Mouse (Mus musculus) liver, adult 2 months (tissue): ENCODE data around the gene Dhrs9. TPM values are rescaled to one million over a fixed set of nuclear protein-coding genes. Genes with fewer than 3 reads are reported as not detected.

Experiments used
- DNase-seq: peaks from one replicate; pipeline ENCODE4 v3.0.0-alpha.2; 2011; ENCODE audit warnings: low read depth, low spot score; ENCODE audit errors: extremely low read depth
- H3K27ac ChIP-seq: fragments of 200-500 bp; replicated peaks from 2 replicates; pipeline ENCODE4 v1.5.1; 2012; ENCODE audit warnings: low read depth, mild to moderate bottlenecking, control low read depth, inconsistent platforms, low read length; ENCODE audit not compliant: insufficient read depth
- H3K27me3 ChIP-seq: fragments of 200-500 bp; 2 replicates; pipeline ENCODE4 v1.6.1; 2012; ENCODE audit warnings: mild to moderate bottlenecking, moderate library complexity, low read length, inconsistent platforms; ENCODE audit not compliant: control insufficient read depth, insufficient read depth
- H3K36me3 ChIP-seq: fragments of 200-500 bp; 2 replicates; pipeline ENCODE4 v1.6.1; 2012; ENCODE audit warnings: low read length, inconsistent platforms; ENCODE audit not compliant: control insufficient read depth, insufficient read depth
- H3K4me1 ChIP-seq: fragments of 200-500 bp; 2 replicates; pipeline ENCODE4 v1.6.1; 2011; ENCODE audit warnings: low read length; ENCODE audit not compliant: control insufficient read depth, insufficient read depth
- H3K4me3 ChIP-seq: fragments of 200-500 bp; 2 replicates; pipeline ENCODE4 v1.5.1; 2011; ENCODE audit warnings: low read depth, mild to moderate bottlenecking, control low read depth, low read length, moderate library complexity; ENCODE audit not compliant: insufficient read depth
- H3K79me2 ChIP-seq: fragments of 200-500 bp; 2 replicates; pipeline ENCODE4 v1.6.1; 2012; ENCODE audit warnings: inconsistent platforms, mild to moderate bottlenecking, low read length, moderate library complexity; ENCODE audit not compliant: control insufficient read depth, insufficient read depth
- H3K9ac ChIP-seq: fragments of 200-500 bp; 2 replicates; pipeline ENCODE4 v1.6.1; 2012; ENCODE audit warnings: low read depth, mild to moderate bottlenecking, control low read depth, inconsistent platforms, low read length
- CTCF ChIP-seq: fragments of 200-500 bp; IDR thresholded peaks from 2 replicates; pipeline ENCODE4 v1.5.1; 2011; ENCODE audit warnings: low read depth, low read length, control low read depth
- POLR2A ChIP-seq: fragments of 200-500 bp; IDR thresholded peaks from 2 replicates; pipeline ENCODE4 v1.6.1; 2011; ENCODE audit warnings: low read length, control low read depth; ENCODE audit not compliant: insufficient read depth; ENCODE audit errors: extremely low read depth
- WGBS: fragments of 180-500 bp; shearing (Covaris S2); methylation state at CpG from one replicate; pipeline ENCODE4 v1.1.7; 2018; 5-methylcytosine and 5-hydroxymethylcytosine counted together
- polyA plus RNA-seq: library from polyadenylated mRNA; depleted of rRNA; stranded (reverse); fragments of >200 nt; gene quantifications from 2 replicates; pipeline ENCODE4 v1.2.3, GENCODE M21; 2012
- total RNA-seq: library from RNA; depleted of rRNA; stranded (reverse); fragments of >200 nt; gene quantifications from 2 replicates; pipeline ENCODE4 v1.2.3, GENCODE M21; 2014

Gene Dhrs9
- total and polyA plus RNA-seq, 2 experiments, result 0.65 to 1.5 TPM

DNA sequence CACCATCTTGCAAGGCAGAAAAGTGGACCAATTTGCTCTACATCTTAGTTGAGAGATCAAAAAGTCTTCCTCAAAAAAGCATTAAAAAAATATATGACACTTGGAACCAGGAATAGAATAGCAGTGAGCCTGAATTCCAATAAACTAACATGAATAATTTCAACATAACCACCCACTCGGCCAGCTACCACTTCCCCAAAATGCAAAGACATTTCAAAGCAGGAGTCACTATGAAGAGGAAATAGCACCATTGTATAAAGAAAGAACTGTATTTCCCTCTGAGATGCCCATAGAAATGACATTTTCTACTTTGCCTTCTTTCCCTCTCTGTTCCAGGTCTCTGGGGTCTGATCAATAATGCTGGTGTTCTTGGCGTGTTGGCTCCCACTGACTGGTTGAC lies 13.7 kb downstream of the Dhrs9 start:
- Histone ChIP-seq H3K4me1 (peaks cover 10% of the 10 kb centered on the region; the same call in 1 of the 2 replicates), H3K27me3 (no peaks in the 10 kb centered on the region), H3K4me3 (no peak overlapping the region), H3K27ac (no peak overlapping the region), H3K79me2 (no peaks in the 10 kb centered on the region), H3K9ac (no peak overlapping the region), H3K36me3 (no peaks in the 10 kb centered on the region)
- WGBS, result 90% methylated on average over 2 of the region's 2 CpGs
- DNase-seq, result no peak
- no peak for TF ChIP-seq CTCF
- TF ChIP-seq POLR2A, result no peak

DNA sequence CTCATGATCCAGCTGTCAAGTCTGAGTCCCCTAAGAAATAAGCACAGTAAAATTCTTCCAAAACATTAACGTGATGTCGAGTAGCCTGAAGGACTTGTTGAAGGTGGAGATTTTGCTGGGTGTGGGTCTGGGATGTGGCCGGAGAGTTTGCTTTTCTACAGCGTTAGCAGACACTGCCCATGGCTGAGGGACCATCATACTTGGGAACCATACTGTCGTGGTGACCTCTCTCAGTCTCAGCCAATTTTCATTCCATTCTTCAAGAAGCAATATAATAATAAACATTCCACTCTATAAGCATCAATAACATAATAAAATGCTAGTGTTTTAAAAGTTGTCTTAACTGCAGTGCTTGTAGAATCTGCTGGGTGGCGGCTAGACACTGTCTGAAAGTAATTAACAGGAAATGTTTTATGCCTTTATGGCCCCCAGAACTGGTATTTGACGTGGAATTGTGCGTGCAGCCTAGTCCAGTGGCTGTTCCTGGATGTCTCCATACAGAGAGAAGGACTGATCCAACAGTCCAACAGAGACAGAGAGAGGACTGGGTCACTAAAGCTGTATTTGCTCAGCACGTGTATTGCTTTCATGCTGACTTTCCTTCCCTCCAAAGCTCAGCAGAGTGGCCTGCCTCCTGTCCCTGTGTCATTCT lies 15.5 kb downstream of the Dhrs9 start:
- no peak for TF ChIP-seq POLR2A
- TF ChIP-seq CTCF, result no peak
- Histone ChIP-seq H3K27ac (no peak overlapping the region), H3K4me3 (no peak overlapping the region), H3K36me3 (no peaks in the 10 kb centered on the region), H3K79me2 (no peaks in the 10 kb centered on the region), H3K4me1 (peaks cover 8% of the 10 kb centered on the region; the same call in 1 of the 2 replicates), H3K9ac (no peak overlapping the region), H3K27me3 (no peaks in the 10 kb centered on the region)
- DNase-seq, result no peak
- WGBS, result 87% methylated on average over 9 of the region's 9 CpGs

DNA sequence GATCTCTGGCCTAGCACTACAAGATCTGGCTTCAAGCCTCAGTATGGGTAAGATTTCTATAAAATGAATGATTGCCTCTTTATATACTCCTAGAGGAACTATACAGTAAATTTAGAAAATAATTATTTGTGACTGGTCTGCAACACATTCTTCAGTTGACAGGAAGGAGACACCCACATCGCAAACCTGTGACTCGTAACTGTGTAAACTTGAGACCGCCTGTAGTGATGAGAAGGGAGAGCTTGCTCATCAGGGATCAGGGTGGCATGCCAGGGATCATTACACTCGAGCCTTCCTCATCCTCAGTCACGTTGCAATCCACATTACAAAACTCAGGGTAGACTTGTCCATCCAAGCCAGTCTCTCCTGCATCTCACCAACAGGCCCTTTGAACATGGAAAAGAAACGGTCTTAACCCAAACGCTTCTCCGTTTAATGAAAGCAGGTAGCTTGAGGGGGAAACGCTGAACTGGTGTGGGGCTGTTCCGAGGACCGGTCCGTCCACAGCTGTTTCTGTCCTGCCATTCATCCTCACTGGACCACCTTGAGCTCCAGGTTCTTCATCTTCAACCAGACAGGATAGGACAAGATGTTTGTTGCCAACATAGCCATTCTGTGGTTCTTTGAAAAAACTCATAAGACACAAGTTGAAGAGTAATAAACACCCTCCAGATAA lies 16.7 kb downstream of the Dhrs9 start:
- DNase-seq, result no peak
- Histone ChIP-seq H3K4me3 (no peak overlapping the region), H3K36me3 (no peaks in the 10 kb centered on the region), H3K79me2 (no peaks in the 10 kb centered on the region), H3K4me1 (peaks cover 8% of the 10 kb centered on the region; the same call in 1 of the 2 replicates), H3K9ac (no peak overlapping the region), H3K27ac (no peak overlapping the region), H3K27me3 (no peaks in the 10 kb centered on the region)
- 89% methylated on average over 12 of the region's 12 CpGs for whole genome bisulfite sequencing
- no peak for TF ChIP-seq CTCF
- no peak for TF ChIP-seq POLR2A

DNA sequence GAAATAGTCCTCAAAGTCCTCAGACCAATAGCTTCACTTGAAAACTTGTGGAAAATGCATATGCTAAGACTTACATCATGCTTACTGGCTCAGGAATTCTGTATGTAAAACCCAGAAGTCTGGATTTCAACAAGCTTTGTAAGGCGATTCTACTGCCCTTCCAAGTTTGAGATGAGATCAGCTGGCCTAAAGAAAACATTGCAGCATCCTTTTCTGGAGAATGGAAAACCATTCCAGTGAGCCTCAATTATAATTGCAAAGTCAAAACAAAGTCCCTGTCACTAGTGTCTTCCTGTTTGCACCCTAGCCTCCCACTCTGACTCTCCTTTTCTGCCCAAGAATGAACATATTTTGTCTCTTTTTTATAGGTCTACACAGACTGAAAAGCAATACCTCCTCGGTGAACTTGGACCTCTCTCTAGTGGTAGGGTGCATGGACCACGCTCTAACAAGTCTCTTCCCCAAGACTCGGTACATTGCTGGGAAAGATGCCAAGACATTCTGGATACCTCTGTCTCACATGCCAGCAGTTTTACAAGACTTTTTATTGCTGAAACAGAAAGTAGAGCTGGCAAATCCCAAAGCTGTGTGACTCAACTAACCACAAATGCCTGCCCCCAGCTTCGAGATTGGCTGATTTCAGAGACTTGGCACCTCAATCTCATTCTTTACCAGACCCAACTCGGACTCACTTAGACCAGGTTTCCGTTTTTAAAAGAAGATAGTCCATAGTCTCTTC lies 20.8 kb downstream of the Dhrs9 start:
- peak; percentile 61 for DNase-seq
- no peaks in the 10 kb centered on the region for H3K36me3 ChIP-seq
- no peak overlapping the region for H3K9ac ChIP-seq
- H3K27me3 ChIP-seq, result no peaks in the 10 kb centered on the region
- no peak overlapping the region for H3K27ac ChIP-seq
- no peaks in the 10 kb centered on the region; the same call in 1 of the 2 replicates for H3K79me2 ChIP-seq
- no peak overlapping the region for H3K4me3 ChIP-seq
- no peak for TF ChIP-seq POLR2A
- no peak for TF ChIP-seq CTCF
- WGBS, result 58% methylated on average over 7 of the region's 7 CpGs
- H3K4me1 ChIP-seq, result peaks cover 19% of the 10 kb centered on the region

DNA sequence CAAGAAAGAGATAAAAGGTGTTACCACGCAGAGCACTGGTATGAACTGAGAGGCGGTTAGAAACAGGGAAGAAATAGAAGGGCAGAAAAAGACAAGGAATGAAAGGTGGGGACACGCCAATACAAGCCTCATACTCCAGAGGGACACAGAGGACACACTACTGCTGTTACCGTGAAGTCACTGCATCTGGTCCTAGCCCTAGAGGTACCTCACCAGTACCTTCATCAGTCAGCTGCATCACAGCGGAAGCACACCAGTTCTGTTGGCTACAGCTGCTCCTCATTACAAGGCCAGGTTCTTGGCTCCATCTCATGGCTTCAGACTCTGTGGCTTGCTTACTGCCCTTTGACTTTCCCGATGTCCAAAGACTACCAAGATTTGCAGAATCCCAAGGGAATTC lies 21.6 kb downstream of the Dhrs9 start:
- no peaks in the 10 kb centered on the region for H3K36me3 ChIP-seq
- TF ChIP-seq POLR2A, result no peak
- no peak for TF ChIP-seq CTCF
- H3K27me3 ChIP-seq, result no peaks in the 10 kb centered on the region
- H3K4me3 ChIP-seq, result no peak overlapping the region
- 79% methylated on average over 6 of the region's 6 CpGs for WGBS
- no peak overlapping the region for H3K27ac ChIP-seq
- H3K4me1 ChIP-seq, result peaks cover 24% of the 10 kb centered on the region
- DNase-seq, result peak; percentile 50
- H3K9ac ChIP-seq, result no peak overlapping the region
- H3K79me2 ChIP-seq, result no peaks in the 10 kb centered on the region; the same call in 1 of the 2 replicates
